Mouse (Mus musculus): ENCODE measurements at regions not wholly inside any gene's neighbourhood (a gene's known extent, or its start where the extent isn't known, plus 50 kb on each side); places are given as distances from the start of the nearest gene placed in this dataset.

DNA sequence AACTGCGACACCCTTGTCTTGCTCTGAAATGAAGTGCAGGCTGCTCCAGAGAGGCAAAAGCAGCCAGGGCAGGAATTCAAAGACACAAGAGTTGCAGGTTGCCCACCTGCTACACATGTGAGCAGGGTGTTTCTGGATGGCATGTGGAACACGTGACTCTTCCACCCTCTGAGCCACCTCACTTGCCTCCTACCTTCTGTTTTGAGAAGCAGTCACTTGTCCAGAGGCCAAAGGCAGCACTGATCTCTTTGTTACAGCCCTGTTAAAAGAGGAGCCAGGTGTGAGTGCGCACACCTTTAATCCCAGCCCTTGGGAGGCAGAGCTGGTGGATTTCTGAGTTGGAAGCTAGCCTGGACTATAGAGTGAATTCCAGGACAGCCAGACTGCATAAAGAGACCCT, 79.7 kb upstream of the Tle3 start:
- DNase-seq (ENCODE audit: low read depth, low spot score): no peak

DNA sequence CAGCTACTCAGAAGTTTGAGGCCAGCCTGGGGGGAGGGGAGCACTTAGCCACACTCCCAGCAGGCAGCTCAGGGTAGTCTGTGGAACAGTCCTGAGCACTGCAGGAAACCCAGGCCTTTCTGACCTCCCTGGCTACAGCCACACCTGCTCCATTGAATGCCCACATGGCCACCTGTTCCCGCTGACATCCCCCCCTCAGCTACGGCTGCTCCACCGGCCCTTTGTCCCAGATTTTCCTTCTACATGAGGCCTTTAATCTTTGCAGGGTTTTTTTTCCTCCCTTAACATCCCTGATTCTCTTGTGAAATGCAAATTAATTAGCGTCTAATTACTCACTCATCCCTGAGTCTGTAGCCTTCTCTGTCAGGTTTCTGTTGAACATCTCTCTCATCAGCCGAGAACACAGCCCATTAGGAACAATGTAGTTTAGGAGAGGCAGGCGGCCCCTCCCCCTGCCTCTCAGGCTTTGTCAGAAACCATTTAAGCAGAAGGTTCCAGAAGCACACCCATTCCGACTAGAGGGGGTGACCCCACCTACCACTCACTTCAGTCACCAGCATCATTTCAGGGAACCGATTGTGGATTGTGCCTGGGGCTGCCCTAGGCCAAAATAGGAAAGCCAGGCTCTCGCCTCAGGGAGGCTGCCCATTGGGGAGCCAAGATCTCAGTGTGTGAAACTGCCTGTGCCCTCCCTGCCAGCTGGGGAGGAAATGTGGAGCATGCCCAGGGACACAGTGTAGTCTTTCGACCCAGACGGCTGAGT, 78.8 kb upstream of the Tle3 start:
- peak; percentile 98 for DNase-seq (ENCODE audit: low read depth, low spot score)

DNA sequence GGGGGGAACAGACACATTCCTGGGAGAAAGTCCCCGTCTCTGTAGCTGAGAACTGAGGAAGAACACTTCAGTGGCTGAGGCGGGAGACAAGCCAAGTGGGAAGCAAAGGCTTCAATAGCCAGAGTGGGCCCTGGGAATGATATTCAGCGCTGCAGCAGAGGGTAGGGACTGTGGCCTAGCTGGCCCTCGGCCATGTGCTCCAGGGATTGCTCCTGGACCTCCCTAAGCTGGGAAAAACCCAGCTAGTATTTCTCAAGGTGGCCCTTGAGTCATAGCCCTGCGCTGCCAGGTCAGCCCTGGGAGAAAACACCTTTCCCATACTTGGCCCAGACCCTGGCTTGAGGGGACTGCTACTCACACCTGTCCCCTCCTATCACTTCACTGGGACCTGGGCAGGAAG, 77.2 kb upstream of the Tle3 start:
- DNase-seq (ENCODE audit: low read depth, low spot score): no peak

DNA sequence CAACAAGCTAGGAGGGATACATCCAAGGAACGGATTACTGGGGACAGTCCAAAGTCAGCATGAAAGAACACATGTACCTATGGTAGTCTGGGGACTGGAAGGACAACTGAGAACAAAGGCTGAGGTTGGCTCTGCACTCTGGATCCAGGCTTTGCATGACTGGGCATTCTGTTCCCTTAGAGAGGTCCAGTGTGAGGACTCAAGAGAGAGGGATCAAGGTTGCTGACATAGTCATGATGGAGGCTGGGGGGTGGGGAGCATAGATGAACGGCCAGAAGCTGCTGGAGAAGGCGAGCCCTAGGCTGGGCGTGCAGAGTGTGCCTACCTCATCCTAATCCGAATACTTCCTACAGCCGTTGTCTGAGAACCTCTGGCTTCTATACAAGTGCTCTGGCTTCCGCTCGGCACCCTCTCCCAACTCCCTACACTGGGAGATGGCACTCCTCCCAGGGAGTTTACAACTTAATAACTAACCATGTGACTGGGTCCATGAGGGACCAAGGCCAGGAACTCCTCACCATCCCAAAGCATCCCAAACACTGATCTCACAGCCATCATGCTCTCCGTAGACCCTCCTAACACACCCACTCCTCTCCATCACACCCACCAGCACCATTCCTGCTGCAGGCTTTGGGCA, 75.7 kb upstream of the Tle3 start:
- DNase-seq (ENCODE audit: low read depth, low spot score): no peak

DNA sequence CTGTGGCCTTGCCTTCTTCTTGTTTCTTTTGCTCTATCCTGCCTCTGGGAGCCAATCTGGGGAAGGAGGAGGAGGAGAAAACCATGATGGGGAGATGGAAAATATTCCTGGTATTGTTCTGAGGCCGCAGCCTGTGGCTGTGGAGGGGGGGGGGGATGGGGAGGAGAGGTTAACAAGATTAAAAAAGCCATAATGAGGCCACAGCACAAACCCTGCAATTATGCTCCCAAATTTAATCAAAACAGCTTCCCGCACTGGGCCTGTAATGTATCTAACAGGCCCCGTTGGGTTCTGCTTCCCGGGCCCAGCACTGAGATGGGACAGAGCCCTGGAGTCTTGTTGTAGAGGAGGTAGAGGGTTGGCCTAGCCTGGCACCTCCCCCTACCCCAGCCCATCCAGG, 74.8 kb upstream of the Tle3 start:
- no peak for DNase-seq (ENCODE audit: low read depth, low spot score)

DNA sequence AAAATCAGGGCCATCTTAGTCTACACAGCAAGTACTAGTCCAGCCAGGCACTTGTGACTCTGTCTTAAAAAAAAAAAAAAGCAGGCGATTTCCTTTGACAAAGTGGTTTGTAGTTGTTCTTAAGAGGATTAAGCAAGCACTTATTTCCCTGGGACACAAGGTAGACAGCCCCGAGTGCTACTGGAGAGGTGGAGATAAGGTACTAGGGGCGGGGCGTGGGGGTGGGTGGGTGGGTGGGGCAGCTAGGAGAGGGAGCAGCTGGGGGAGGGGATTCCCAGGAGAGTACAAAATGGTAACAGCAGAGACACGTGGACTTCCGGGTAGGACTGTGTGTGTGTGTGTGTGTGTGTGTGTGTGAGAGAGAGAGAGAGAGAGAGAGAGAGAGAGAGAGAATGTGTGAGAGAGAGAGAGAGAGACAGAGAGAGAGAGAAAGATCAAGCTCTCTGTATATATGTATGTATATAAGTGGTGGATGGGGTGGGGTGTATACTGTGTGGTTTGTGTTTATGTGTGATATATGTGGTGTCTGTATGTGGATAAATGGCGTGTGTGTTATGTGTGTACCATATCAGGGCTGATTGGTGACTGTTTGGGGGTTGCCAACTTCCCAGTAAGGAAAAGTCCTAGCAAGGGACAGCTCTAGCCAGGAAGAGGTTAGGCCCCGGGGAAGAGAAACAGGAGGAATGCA, 72.1 kb upstream of the Tle3 start:
- no peak for DNase-seq (ENCODE audit: low read depth, low spot score)

DNA sequence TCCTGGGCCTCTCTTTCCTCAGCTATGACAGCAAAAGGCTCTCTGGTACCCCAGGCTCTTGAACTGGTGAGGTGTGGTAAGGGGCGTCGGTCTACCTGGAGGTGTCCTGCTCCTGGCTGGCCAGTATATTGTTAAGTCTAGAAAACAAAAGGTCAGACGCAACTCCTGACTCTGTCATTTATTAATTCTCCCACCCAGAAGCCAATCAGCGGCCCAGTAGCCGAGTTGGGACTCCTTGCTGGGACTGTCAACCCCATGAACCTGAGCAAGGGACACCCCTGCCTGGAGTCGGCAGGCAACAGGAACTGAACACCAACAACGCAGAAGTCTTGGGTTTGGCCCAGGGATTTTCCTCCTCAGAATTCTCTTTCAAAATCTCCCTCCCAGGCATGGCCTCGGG, 71.1 kb upstream of the Tle3 start:
- DNase-seq (ENCODE audit: low read depth, low spot score): no peak

DNA sequence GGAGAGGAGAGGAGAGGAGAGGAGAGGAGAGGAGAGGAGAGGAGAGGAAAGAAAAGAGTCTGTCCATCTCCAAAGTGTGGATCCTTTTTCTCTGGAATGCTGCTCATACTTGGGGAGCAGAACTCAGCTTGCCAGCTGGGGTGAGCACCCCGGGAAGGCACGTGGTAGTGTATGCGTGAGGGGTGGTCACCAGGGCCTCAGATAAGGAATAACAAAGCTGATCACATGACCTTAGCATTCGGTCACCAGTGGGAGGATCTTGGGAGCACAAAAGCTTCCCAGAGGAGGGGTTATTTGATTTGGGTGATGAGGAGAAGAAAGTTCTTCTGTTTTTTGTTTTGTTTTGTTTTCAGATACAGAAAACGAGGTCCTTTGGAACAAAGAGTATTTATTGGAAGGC, 69.4 kb upstream of the Tle3 start:
- DNase-seq (ENCODE audit: low read depth, low spot score): peak; percentile 48

DNA sequence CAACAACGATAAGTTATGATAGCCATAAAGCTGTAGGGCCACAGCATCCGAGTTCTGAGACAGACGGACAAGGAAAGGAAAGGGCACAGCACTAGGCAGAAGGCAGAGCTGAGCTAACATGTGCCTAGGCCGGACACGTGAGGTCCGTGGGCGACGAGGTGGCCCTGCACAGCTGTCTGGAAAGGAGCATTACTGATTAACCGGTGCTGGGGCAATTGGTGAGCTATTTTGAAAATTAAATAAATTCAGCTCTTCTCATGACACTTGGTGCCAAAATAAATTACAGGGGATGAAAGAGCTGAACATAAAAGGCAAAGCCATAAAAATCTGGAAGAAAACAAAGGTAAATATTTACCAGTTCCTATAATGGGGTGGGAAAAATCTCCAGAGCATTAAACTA, 65.9 kb upstream of the Tle3 start:
- DNase-seq (ENCODE audit: low read depth, low spot score): no peak

DNA sequence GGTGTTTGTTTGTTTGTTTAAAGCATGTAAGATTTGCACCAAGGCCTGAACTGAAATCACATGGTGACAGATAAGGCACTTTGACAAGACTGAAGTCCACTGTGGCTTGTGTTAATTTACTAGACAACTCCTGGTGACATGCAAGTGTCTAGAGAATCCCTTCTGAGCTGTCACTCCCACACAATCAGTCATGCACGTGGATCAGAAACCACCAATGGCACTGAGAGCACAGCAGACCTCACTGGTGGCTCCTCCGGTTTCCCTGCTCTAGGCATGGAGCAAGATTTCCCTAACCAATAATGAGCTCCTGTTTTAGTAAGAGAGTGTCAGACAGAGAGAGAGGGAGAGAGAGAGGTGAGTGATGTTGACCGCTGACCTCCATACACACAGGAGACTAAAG, 63.1 kb upstream of the Tle3 start:
- no peak for DNase-seq (ENCODE audit: low read depth, low spot score)

DNA sequence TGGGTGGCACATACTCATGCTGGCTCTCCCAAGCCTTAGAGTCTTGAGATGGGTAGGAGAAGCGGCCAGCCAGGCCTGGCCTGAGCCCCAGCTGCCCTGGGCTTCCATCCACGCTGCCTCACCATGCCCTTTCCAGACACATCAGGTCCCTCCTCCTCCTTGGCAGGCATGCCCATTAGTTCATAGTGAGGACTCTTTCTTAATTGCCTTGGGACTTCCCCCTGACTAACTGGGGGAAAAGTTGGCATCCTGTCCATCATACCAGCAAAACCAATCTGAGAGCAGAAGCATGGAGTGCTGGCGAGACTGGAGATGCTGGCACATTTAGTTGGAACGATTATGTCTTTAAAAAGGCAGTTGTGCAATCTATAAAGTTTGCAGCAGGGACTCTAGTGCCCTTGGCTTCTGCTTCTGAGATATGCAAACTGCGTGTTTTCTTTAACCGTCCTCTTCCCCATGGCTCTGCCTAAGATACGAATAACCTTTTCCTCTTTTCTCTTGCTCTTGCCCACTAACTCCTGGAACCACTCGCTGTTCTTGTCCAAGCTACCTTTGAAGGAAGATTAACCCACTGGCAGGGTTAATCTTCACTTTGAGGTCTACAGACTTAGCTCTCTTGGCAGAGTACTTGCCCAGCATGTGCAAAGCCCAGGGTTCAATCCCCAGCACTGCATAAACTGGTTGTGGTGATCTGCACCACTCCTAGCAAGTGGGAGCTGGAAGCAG, 62.2 kb upstream of the Tle3 start:
- DNase-seq (ENCODE audit: low read depth, low spot score): no peak

DNA sequence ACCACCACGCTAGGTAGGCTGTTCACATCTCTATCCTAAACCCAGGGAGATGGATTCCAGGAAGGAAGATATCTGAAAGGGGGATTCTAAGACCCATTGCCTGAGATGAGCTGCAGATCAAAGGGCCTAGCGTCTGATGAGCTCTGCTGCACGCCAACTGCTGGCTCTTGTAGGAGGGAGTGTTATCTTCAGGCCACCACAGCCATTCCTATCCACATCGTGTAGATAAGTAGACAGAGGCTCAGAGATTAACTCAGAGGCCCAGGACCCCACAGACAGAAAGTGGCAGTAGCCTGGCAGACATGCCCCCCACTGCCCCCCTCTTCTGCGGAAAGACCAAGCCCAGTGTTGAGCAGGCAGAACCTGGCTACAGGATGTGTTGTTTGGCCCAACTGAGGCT, 61.6 kb upstream of the Tle3 start:
- no peak for DNase-seq (ENCODE audit: low read depth, low spot score)

DNA sequence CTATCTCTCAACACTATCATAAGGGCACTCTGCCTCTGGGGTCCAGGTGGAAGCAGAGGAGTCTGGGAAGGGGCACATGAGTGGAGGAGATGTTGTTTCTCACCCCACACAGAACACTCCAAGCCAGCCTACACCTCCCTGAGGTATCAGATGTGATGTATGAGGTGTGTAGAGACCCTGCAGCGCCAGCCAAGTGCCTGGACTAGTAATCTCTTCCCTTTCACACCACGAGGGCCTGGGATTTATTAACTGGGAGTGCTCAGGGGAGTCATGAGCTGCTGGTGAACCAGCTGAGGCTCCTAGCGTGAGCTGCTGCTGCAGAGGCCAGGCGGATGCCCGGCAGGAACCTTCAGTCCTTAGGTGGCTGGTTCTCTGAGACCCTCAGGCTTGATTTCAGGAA, 60.6 kb upstream of the Tle3 start:
- no peak for DNase-seq (ENCODE audit: low read depth, low spot score)

DNA sequence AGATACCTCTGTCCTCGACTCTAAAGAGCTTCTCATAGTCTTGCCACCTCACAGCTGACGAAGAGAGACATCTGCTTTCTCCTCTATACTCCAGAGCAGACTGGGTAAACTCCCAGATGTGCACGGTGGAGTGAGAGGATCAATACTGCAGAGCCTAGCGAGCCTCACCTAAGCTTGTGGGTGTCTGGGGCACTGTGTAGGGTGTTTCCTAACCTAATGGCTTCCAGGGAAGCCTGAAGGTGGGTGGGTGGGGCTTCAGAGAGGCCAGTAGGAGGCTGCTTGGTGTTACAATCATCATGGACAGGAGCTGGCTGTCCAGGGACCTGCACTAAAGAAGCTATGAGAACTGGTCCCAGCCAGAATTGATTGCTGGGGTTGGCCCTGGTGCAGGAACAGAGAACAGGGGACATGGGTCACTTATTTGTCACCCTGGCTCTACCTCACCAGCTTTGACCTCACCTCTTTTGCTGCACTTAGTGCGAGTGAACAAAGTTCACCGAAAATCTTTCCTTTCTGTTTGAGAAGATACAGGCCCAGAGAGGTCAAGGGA, 57.5 kb upstream of the Tle3 start:
- DNase-seq (ENCODE audit: low read depth, low spot score): no peak

DNA sequence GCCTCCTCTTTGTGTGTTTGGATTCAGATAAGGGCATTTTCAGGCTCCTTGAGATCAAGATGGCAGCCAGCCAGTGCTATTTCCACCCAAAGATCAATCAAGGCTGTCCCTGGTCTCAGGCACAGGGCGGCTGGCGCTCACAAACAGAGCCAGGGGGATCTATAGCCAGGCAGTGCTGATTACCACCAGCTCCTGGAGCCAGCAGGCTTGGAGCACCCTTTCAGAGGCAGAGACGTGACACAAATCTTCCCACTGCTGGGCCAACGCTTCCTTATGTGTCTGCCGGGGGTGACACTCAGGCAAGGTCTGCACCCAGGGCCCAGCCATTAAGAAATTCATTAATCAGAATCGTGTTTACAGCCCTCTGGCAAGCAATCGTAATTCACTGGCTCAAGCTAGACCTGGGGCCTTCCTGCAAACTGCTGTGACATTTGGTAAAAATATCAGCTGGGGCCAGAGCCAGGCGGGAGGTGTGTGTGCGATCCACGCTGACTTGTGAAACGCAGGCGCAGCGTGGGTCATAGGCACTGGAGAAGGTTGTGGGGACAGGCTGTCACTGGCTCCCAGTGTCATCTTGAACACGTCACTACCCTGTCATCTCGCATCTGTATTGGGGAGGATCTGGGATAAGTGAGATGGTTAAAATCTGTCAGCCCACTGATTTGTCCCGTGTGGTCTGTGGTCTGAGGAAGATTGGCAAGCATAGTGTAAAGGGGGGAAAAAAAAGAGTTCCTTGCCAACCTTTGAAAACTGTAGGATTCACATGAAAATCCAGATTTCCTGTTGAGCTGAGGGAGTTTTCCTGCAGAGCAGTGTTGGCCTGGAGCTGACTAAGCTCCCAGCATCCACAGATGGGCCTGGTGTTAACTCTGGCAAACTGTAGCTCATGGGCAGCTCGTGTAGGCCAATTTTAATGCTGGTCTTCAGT, 56.5 kb upstream of the Tle3 start:
- DNase-seq (ENCODE audit: low read depth, low spot score): peak; percentile 84

DNA sequence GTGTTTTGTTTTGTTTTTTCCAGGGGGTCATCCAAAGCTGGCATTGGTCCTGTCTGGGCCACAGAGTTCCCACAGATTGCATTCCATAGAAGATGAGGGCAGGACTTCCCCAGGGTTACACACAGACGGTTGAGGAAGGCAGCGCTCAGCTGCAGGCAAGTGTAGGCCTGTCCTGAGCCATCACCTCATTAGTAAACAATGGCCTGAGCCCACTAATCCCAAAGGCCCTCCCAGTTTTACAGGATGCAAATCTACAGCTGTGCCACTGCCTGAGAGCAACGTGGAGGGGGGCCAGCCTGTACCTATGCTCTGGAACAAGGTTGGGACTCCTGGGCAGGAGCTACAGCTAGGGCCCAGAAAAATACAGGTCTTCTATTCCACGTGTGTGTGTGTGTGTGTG, 55.7 kb upstream of the Tle3 start:
- DNase-seq (ENCODE audit: low read depth, low spot score): no peak

DNA sequence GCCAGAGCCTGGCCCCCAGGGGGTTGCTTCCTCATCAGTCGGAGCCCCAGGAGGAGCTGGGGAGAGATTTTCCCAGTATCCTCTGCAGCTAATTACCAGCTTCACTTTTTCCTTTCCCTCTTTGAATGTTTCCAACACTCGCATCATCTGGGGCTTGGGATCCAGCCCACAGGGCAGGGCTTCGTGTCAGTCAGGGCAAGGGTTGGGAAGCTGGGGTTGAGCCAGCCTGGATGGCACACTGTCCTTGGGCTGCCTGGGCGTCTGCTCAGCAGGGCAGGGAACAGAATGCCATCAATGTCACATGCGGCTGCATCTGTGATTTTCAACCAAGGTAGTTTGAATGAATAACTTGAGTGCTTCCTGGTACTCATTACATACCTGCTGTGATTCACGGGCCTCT, 52.4 kb upstream of the Tle3 start:
- DNase-seq (ENCODE audit: low read depth, low spot score): peak; percentile 86

DNA sequence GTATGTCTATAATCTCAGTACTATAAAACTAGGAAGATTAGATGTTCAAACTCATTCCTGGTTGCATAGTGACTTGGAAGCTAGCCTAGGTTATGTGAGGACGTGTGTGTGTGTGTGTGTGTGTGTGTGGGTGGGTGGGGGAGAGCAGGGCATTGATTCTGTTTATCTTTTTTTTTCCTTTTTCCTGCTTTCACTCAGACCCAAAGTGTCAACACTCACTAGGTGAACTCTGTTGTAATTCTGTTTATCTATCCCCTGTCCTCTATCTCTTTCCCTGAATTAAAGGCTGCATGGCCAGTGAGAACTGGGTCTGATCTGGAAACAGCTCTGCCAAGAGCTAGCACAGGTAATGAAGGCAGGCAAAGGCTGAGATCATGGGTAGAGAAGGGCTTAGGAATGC, 50.9 kb upstream of the Tle3 start:
- no peak for DNase-seq (ENCODE audit: low read depth, low spot score)

DNA sequence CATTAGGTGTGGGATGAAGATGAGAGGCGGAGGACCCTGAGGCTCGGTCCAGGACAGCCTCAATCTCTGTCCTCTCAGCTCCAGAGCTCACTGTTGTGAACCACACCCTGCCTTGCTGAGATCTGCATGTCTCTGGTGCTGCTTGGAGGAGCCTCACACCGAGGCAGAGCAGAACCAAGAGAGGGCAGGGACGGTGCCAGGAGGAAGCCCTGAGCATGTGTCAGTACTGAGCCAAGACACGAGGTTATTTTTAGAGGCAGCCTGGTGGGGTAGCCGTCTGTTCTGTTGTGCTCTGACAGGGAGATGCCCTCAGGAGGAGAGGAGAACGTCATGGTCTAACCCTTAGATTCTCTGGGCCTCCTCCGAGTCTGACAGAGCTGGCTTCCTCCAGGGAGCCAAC, 50.3 kb upstream of the Tle3 start:
- peak; percentile 96 for DNase-seq (ENCODE audit: low read depth, low spot score)

DNA sequence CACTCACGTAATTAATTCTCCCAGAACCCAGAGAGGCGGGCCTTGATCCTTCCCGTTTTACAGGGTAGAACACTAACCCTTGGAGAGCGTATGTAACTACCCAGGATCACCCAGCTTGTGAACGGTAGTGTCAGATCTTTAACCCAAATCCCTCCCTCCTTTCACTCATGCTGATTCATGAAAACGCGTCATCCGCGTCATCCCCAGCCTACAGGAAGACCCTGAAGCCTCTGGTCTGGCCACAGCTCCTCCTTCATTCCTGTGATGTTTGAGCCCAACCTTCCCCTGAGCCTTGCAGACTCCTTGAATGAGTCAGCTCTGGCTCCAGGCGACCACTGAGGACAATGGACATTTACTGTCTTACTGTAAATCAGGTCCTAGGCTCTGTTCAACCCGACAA, 49.8 kb upstream of the Tle3 start:
- no peak for DNase-seq (ENCODE audit: low read depth, low spot score)
